Mouse (Mus musculus) heart, embryonic 10.5 days (tissue): Measurements from ENCODE around the gene 1700012P22Rik. TPM values are rescaled to one million over a fixed set of nuclear protein-coding genes. Genes with fewer than 3 reads are reported as not detected.

ENCODE experiments used
- DNase-seq: peaks from one replicate; pipeline ENCODE4 v3.0.0-alpha.2; 2017; ENCODE audit warnings: low spot score
- H3K27ac ChIP-seq: fragments of 300-500 bp; sonication (generic); 2 replicates; pipeline ENCODE4 v1.5.1; 2016; ENCODE audit warnings: mild to moderate bottlenecking
- H3K27me3 ChIP-seq: fragments of 300-500 bp; sonication (generic); 2 replicates; pipeline ENCODE4 v1.6.1; 2016; ENCODE audit warnings: mild to moderate bottlenecking; ENCODE audit not compliant: poor library complexity, insufficient read depth, severe bottlenecking
- H3K36me3 ChIP-seq: fragments of 300-500 bp; sonication (generic); 2 replicates; pipeline ENCODE4 v1.6.1; 2016; ENCODE audit warnings: mild to moderate bottlenecking, moderate library complexity
- H3K4me1 ChIP-seq: fragments of 300-500 bp; sonication (generic); 2 replicates; pipeline ENCODE4 v1.6.1; 2016; ENCODE audit warnings: mild to moderate bottlenecking
- H3K4me3 ChIP-seq: fragments of 300-500 bp; sonication (generic); 2 replicates; pipeline ENCODE4 v1.5.1; 2016; ENCODE audit warnings: mild to moderate bottlenecking, moderate library complexity
- H3K9me3 ChIP-seq: fragments of 300-500 bp; sonication (generic); 2 replicates; pipeline ENCODE4 v1.6.1; 2016; ENCODE audit warnings: mild to moderate bottlenecking, moderate library complexity
- WGBS: fragments of 180-500 bp; shearing (Covaris S2); methylation state at CpG from one replicate; pipeline ENCODE4 v1.1.7; 2016; 5-methylcytosine and 5-hydroxymethylcytosine counted together
- polyA plus RNA-seq: library from polyadenylated mRNA; unstranded; fragments of >200 nt; fragmentation: Nextera tagmentation; extraction: Ambion mirVana; gene quantifications from 2 replicates; pipeline ENCODE4 v1.2.1, GENCODE M21; 2016

1700012P22Rik gene
- polyA plus RNA-seq, result not detected in 2 replicates

DNA sequence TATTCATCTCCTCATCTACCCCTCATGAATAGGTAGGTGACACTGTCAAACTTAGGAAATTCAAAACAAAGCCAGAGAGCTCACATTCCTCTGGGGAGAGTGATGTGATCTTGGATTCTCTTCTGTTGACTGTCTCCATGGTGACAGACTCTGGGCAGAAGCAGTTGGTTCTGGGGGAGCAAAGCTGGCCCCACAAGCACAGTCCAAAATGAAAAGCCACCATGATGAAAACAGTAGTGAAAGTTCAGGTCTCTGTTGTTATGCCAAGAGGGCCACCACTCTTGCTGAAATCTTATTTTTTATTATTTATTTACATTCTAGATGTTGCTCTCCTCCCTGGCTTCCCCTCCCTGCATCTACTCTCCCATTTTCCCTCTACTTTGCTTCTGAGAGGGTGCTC, at the start of gene 1700012P22Rik:
Gene 1700012P22Rik (minus strand): TSS at position 101 of the 400 bp plus-strand sequence.
- H3K27ac ChIP-seq, result no peak within 1 kb of the TSS
- no peaks in the 10 kb centered on the region for H3K9me3 ChIP-seq
- H3K4me1 ChIP-seq, result no peaks in the 10 kb centered on the region
- DNase-seq, result no peak
- H3K27me3 ChIP-seq, result no peaks in the 10 kb centered on the region
- H3K4me3 ChIP-seq, result no peak within 1 kb of the TSS
- H3K36me3 ChIP-seq, result no peaks in the 10 kb centered on the region

DNA sequence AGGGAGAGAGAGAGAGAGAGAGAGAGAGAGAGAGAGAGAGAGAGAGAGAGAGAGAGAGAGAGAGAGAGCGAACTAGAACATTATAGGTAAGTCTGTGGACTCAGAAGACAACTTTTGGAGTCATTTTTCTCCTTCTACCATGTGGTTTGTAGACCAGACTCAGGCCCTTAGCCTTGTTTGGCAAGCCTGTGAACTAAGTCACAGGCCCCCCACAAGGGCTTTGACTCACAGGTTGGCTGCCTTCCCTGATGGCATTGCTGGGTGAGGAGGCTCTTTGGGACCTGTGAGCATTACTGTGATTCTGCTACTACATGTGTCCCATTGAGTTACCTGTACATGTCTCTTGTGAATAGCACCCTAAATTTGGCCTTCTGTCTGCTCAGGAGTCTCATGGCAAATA, 29.5 kb upstream of the 1700012P22Rik start:
- no peak overlapping the region for H3K27ac ChIP-seq
- H3K4me1 ChIP-seq, result no peaks in the 10 kb centered on the region
- DNase-seq, result no peak
- 77% methylated on average over 1 of the region's 1 CpGs for WGBS
- H3K27me3 ChIP-seq, result no peaks in the 10 kb centered on the region
- no peaks in the 10 kb centered on the region for H3K36me3 ChIP-seq
- H3K9me3 ChIP-seq, result no peaks in the 10 kb centered on the region; the same call in 1 of the 2 replicates
- no peak overlapping the region for H3K4me3 ChIP-seq

DNA sequence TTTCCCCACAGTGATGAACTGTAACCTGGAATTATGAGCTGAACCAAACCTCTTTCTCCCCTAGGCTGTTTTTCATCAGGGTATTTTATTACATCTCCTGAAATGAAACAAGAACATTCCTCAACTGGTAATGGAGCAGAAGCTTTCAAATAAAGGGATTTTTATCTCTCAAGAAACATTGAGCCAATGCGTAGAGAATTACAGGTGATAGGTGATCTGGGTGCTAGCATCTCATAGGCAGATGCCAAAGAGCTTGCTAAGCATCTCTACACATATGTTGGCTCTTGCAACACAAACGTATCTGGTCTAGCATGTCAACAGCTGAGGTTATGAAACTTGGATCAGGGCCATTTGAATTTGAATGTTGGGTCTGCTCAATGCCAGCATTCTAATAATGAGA, 26.6 kb upstream of the 1700012P22Rik start:
- Histone ChIP-seq H3K27ac (no peak overlapping the region), H3K9me3 (no peaks in the 10 kb centered on the region; the same call in 1 of the 2 replicates), H3K4me1 (no peaks in the 10 kb centered on the region), H3K4me3 (no peak overlapping the region), H3K36me3 (no peaks in the 10 kb centered on the region), H3K27me3 (no peaks in the 10 kb centered on the region)
- WGBS, result 78% methylated on average over 2 of the region's 2 CpGs
- no peak for DNase-seq

DNA sequence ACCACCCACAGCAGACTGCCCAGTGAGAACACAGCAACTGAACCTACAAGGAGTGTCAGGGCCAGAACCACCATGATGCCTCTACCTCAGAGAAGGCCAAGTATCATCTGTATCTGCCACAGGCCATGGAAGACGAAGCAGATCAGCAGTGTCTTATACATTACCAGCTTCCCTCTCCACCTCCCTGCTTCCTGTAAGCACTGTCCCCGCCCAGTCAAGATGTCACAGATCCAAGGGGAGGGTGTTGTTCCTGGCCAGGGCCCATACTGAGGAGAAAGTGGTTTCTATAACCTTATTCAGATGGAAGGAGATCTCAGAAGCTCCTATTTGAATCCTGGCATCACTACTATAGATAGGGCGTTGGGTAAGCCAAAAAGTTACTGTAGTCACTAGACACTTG, 25.1 kb upstream of the 1700012P22Rik start, which contains the start of gene Aadacl3:
Gene Aadacl3 (minus strand): TSS at position 101 of the 400 bp plus-strand sequence.
- H3K4me1 ChIP-seq, result no peaks in the 10 kb centered on the region
- H3K27ac ChIP-seq, result no peak within 1 kb of the TSS
- no peak within 1 kb of the TSS for H3K4me3 ChIP-seq
- DNase-seq, result no peak
- no peaks in the 10 kb centered on the region for H3K27me3 ChIP-seq
- H3K9me3 ChIP-seq, result no peaks in the 10 kb centered on the region; the same call in 1 of the 2 replicates
- WGBS, result 73% methylated on average over 3 of the region's 3 CpGs
- H3K36me3 ChIP-seq, result no peaks in the 10 kb centered on the region

DNA sequence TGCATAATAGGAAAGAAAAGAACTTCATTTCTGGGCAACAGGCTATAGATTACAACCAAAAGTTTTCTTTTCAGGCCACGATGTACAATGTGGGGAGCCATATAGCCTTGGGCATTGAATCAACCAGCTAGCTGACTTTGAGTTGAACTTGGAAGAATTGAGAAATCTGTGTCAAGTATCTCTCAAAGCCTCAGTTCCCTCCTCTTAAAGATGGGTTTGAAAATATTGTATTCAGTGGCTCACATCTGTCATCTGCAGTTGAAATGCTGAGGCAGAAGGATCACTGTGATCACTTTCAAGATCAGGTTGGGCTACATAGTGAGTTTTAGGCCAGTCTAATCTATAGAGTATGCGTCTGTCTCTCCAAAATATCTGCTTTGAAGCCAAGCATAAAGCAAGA, 14.6 kb upstream of the 1700012P22Rik start, which contains the start of gene Gm9944:
Gene Gm9944 (minus strand): TSS at position 101 of the 400 bp plus-strand sequence.
- Histone ChIP-seq H3K4me3 (no peak within 1 kb of the TSS), H3K4me1 (no peaks in the 10 kb centered on the region), H3K27ac (no peak within 1 kb of the TSS), H3K27me3 (no peaks in the 10 kb centered on the region), H3K9me3 (no peaks in the 10 kb centered on the region), H3K36me3 (no peaks in the 10 kb centered on the region)
- DNase-seq, result no peak
- WGBS, result 72% methylated on average over 2 of the region's 2 CpGs

DNA sequence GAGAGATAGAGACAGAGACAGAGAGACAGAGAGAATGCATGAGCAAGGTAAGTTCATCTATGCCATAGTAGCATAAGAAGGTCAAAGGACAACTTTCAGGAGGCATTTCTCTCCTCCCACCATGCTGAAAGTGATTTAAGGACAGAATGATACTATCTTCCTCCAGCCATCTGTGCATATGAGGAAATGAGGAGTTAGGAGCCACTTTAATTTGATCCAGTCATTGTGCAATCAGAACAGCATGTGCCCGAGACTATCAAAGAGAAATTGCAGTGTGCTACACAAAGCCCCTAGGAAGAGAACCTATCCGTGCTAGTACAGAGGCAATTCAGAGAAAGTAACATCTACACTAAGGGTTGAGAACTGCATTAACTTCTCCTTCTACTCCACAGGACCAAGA, 10.0 kb upstream of the 1700012P22Rik start:
- no peaks in the 10 kb centered on the region for H3K27me3 ChIP-seq
- 74% methylated on average over 2 of the region's 2 CpGs for WGBS
- no peaks in the 10 kb centered on the region for H3K4me1 ChIP-seq
- no peak overlapping the region for H3K4me3 ChIP-seq
- H3K9me3 ChIP-seq, result no peaks in the 10 kb centered on the region
- no peak overlapping the region for H3K27ac ChIP-seq
- no peaks in the 10 kb centered on the region for H3K36me3 ChIP-seq
- DNase-seq, result no peak

DNA sequence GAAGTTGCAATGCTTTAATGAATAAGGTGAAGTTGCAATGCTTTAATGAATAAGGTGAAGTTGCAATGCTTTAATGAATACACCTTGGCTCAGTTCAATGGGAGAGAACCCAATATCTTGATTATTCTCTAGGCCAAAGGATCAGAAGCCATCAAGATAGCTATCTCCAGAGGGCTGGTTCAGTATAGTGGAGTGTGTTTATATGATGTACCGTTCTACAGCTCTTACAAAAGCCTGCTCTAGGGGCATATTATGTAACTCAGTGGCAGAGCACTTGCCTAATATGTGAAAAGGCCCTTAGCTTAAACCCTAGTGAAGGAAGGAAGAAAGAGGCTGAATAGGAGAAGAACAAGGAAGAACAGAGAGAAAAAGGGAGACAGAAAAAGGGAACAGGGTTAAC, 3.0 kb upstream of the 1700012P22Rik start:
- Histone ChIP-seq H3K4me3 (no peak overlapping the region), H3K27me3 (no peaks in the 10 kb centered on the region)
- WGBS, result 69% methylated on average over 1 of the region's 1 CpGs

DNA sequence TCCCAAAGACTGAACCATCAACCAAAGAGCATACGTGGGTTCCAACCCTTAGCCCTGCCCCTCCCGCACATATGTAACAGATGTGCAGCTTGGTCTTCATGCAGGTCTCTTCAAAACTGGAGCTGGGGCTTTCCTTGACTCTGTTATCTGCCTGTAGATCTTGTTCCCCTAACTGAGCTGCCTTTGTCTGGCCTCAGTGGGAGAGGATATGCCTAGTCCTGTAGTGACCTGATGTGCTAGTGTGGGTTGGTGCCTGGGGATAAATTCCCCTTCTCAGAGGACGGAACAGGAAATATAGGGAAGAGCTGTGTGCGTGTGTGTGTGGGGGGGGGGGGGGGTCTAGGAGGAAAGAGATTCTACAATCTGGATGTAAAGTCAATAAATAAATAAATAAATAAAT, 2.5 kb upstream of the 1700012P22Rik start:
- Histone ChIP-seq H3K36me3 (no peaks in the 10 kb centered on the region), H3K27me3 (no peaks in the 10 kb centered on the region), H3K9me3 (no peaks in the 10 kb centered on the region), H3K4me1 (no peaks in the 10 kb centered on the region), H3K4me3 (no peak overlapping the region), H3K27ac (no peak overlapping the region)
- DNase-seq, result no peak
- WGBS, result 82% methylated on average over 4 of the region's 4 CpGs

More for the DNA sequence above, 3.0 kb upstream of the 1700012P22Rik start:
- Histone ChIP-seq H3K4me1 (no peaks in the 10 kb centered on the region), H3K36me3 (no peaks in the 10 kb centered on the region), H3K9me3 (no peaks in the 10 kb centered on the region), H3K27ac (no peak overlapping the region)
- DNase-seq, result no peak

DNA sequence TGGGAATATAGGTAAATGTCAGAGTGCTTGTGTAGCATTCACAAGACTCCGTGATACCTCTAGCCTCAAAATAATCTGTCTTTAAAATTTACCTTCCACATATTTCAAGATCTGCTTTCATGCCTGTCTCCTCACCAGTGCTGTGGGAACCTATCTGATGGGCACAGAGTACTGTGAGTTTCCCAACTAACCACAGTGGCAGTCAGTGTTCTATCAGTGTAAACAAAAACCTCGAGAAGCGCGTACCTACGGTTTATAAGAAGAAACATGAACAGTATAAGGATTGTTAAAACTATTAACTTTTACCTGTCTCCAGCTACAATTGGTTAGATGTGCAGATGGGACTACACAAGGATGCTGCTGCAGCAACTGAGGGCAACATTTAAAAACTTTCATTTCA, 5.4 kb downstream of the 1700012P22Rik start:
- Histone ChIP-seq H3K4me1 (no peaks in the 10 kb centered on the region), H3K36me3 (no peaks in the 10 kb centered on the region), H3K9me3 (no peaks in the 10 kb centered on the region), H3K4me3 (no peak overlapping the region), H3K27ac (no peak overlapping the region), H3K27me3 (no peaks in the 10 kb centered on the region)
- 82% methylated on average over 5 of the region's 5 CpGs for WGBS
- DNase-seq, result no peak

DNA sequence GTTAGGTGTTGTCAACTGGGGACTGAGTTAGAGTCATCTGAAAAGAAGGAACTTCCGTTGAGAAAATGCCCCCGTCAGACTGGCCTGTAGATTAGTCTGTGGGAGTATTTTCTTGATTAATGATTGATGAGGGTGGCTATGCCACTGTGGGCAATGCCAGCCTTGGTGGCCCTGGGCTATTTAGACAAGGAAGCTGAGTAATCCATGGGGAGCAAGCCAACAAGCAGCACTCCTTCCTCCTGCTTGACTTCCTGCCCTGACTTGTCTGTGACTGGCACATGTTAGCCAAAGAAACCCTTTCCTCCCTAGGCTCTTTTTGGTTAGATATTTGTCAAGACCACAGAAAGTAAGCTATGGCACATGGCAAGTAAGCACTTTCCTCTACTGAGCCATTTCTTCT, 7.8 kb downstream of the 1700012P22Rik start:
- Histone ChIP-seq H3K4me3 (no peak overlapping the region), H3K27ac (no peak overlapping the region), H3K4me1 (no peaks in the 10 kb centered on the region), H3K27me3 (no peaks in the 10 kb centered on the region), H3K9me3 (no peaks in the 10 kb centered on the region), H3K36me3 (no peaks in the 10 kb centered on the region)
- WGBS, result 76% methylated on average over 2 of the region's 2 CpGs
- DNase-seq, result no peak

DNA sequence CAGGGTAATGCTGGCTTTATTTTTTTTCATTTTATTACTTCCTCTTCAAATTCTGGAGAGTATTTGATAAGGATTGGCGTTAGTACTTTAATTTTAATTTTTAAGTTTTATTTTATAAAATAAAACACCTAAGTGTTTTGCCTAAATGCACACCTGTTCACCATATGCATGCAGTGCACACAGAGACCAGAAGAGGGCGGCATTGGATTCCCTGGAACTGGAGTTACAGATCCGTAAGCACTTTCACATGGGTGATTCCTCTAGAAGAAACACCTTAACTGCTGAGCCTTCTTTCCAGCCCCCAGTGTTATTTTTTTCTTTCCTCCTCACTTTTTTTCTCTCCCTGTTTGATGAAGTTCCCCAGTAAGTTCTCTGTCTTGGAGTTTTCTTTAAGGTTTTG, 9.7 kb downstream of the 1700012P22Rik start:
- no peak overlapping the region for H3K4me3 ChIP-seq
- H3K27ac ChIP-seq, result no peak overlapping the region
- WGBS, result 16% methylated on average over 3 of the region's 3 CpGs
- no peaks in the 10 kb centered on the region for H3K9me3 ChIP-seq
- H3K4me1 ChIP-seq, result no peaks in the 10 kb centered on the region
- H3K27me3 ChIP-seq, result no peaks in the 10 kb centered on the region
- no peak for DNase-seq
- H3K36me3 ChIP-seq, result no peaks in the 10 kb centered on the region

DNA sequence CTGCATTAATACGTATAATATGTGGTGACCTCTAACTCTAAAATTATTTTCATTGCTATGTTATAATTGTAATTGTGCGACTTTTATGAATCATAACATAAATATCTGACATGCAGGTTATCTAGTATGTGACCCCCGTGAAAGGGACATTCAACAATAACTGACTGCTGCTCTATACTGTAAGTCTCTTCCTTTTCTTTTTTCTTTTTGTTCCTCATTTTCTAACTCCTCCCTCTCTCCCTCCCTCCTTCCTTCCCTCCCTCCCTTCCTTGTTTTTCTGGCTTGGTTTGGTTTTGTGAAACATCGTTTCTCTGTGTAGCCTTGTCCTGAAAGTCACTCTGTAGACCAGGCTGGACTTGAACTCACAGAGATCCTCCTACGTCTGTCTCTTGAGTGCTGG, 14.0 kb downstream of the 1700012P22Rik start:
- 72% methylated on average over 5 of the region's 5 CpGs for WGBS
- Histone ChIP-seq H3K27me3 (no peaks in the 10 kb centered on the region), H3K9me3 (no peaks in the 10 kb centered on the region)

DNA sequence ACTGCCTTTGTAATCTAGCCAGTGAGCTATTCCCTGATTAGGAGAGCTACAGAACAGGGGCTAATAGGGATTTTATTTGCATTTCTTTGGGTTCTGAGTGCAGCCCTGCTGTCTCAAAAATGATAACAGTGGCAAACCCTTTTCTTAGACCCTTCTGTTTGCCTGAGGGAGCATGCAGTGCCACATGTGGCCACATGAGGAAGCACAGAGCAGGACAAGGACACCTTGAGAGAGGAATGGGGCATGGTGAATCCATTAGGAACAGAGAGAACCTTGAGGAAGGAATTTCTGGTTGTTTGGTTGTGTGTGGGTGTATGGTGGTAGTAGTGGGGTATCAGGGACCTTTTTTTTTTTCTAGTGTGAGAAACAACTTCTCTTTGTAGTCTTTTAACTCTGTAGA, 17.9 kb downstream of the 1700012P22Rik start:
- no peaks in the 10 kb centered on the region for H3K27me3 ChIP-seq
- no peaks in the 10 kb centered on the region for H3K4me1 ChIP-seq
- H3K4me3 ChIP-seq, result no peak overlapping the region
- H3K27ac ChIP-seq, result no peak overlapping the region
- H3K9me3 ChIP-seq, result no peaks in the 10 kb centered on the region
- DNase-seq, result no peak
- no peaks in the 10 kb centered on the region for H3K36me3 ChIP-seq

More for the DNA sequence above, 14.0 kb downstream of the 1700012P22Rik start:
- no peak overlapping the region for H3K27ac ChIP-seq
- no peaks in the 10 kb centered on the region for H3K4me1 ChIP-seq
- no peak overlapping the region for H3K4me3 ChIP-seq
- H3K36me3 ChIP-seq, result no peaks in the 10 kb centered on the region
- no peak for DNase-seq

DNA sequence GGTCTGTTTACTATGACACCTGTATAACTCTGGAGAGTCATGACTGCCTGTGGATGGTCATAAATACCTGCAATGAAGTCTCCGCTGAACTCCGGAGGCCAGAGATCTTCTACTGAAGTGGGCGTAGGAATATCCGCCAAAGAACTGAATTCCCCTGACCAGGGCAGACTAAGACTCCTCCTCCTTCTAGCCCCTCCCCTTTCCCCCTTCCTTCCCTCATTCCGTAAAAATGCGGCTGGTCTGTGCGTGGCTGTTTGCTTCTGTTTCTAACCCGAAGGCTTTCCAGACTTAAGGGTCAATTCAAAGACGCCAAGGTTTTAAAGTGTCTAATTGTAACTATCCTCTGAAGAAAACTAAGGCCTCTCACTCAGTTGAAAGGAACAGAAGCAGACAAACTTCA, 30.3 kb downstream of the 1700012P22Rik start, which contains the start of gene Pramef12:
Gene Pramef12 (minus strand): TSS at position 175 of the 400 bp plus-strand sequence.
- Histone ChIP-seq H3K9me3 (no peaks in the 10 kb centered on the region), H3K27me3 (no peaks in the 10 kb centered on the region), H3K36me3 (no peaks in the 10 kb centered on the region), H3K27ac (no peak within 1 kb of the TSS), H3K4me3 (no peak within 1 kb of the TSS), H3K4me1 (no peaks in the 10 kb centered on the region)
- 72% methylated on average over 9 of the region's 9 CpGs for WGBS
- DNase-seq, result no peak
